Mouse (Mus musculus) kidney, adult 2 months (tissue): ENCODE measurements around the gene Arl14ep.

ENCODE experiments used
- CTCF ChIP-seq: fragments of 200-500 bp; conservative IDR thresholded peaks from 2 replicates; pipeline ENCODE4 v1.5.1; 2011; ENCODE audit warnings: low read depth, mild to moderate bottlenecking, control low read depth, low read length, moderate library complexity, mixed read lengths; ENCODE audit not compliant: insufficient read depth, insufficient read length
- POLR2A ChIP-seq: fragments of 200-500 bp; IDR thresholded peaks from one replicate; pipeline ENCODE4 v1.6.1; 2011; ENCODE audit warnings: low read depth, low read length, control low read depth

DNA sequence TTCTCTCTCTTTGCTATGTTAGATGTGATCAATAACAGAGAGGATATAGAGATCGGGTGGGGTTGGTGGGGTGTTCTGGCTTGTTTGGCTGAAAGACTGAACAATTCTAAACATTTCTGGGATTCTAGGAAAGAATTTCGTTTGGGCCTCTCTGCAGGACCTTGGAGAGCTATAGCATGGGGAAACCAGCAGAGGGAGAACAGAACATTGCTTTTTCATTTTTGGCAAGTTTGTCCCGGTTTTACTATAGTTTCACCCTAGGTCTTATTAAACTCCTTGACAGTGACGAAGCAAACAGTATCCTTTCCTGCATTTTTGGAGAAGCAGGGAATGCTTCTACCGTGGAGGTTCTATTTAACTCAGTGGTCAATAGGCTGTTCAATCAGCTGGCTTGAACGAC is 8.3 kb upstream of the Arl14ep start:
- no peak for TF ChIP-seq CTCF
- TF ChIP-seq POLR2A, result no peak
